In genomic region chr16:32663231-32663858, GRCm38 (mm10) we compare ENCODE assay signal across 10 mouse cellular contexts. TPM values are rescaled to one million over a fixed set of nuclear protein-coding genes. Genes with fewer than 3 reads are reported as not detected.
A peak's percentile ranks its signal among the peaks of the same experiment; 100 is the strongest.
DNase-seq lines count a peak whose midpoint lies in the region; ATAC-seq and TF ChIP-seq lines count a peak whose summit lies in the region.
"Had no signal": no experiment of that assay in that cellular context is flagged by ENCODE, and none has a peak within 500 bp of the region (broad histone marks: within the 10 kb centered on the region; RNA-seq: fewer than 3 reads in every experiment).

No protein-coding gene starts in this region.

- H3K4me3 ChIP-seq in lung, embryonic 15.5 days = no peak overlapping the region
- H3K4me3 ChIP-seq in hindbrain, embryonic 13.5 days = no peak overlapping the region
- H3K4me3 ChIP-seq in myocyte = no peak overlapping the region
- H3K4me3 ChIP-seq in kidney, embryonic 14.5 days (ENCODE audit: low read length) = no peak overlapping the region
- H3K4me3 ChIP-seq: heart, embryonic 15.5 days; limb, embryonic 13.5 days had no signal

- H3K36me3 ChIP-seq in lung, embryonic 15.5 days = 0 out of 2 replicates have a peak, but pooled peaks cover 4% of the 10 kb centered on the region
- H3K36me3 ChIP-seq in hindbrain, embryonic 13.5 days = peaks cover 11% of the 10 kb centered on the region; the same call in 1 of the 2 replicates
- no peaks in the 10 kb centered on the region for H3K36me3 ChIP-seq in myocyte (ENCODE audit: control insufficient read depth, insufficient read depth)
- peaks cover 3% of the 10 kb centered on the region; the same call in 1 of the 2 replicates for H3K36me3 ChIP-seq in kidney, embryonic 14.5 days (ENCODE audit: control insufficient read depth, insufficient read depth, low read length)
- H3K36me3 ChIP-seq: heart, embryonic 15.5 days had no signal

- no peak for ATAC-seq in lung, embryonic 15.5 days (ENCODE audit: borderline replicate concordance, extremely low read depth, low FRiP score, low TSS enrichment)
- no peak for ATAC-seq in hindbrain, embryonic 13.5 days (ENCODE audit: low FRiP score)
- no peak for ATAC-seq in kidney, embryonic 14.5 days (ENCODE audit: low FRiP score, low TSS enrichment)

- H3ac ChIP-seq in myocyte (ENCODE audit: control insufficient read depth, insufficient read length) = no peak overlapping the region

- no peak overlapping the region for H3K9ac ChIP-seq in lung, embryonic 15.5 days
- H3K9ac ChIP-seq in hindbrain, embryonic 13.5 days = peak overlapping the region; percentile 39
- no peak overlapping the region for H3K9ac ChIP-seq in kidney, embryonic 14.5 days (ENCODE audit: low read depth, low read length)
- H3K9ac ChIP-seq: heart, embryonic 15.5 days; limb, embryonic 13.5 days had no signal

- no peaks in the 10 kb centered on the region for H3K27me3 ChIP-seq in lung, embryonic 15.5 days
- no peaks in the 10 kb centered on the region for H3K27me3 ChIP-seq in hindbrain, embryonic 13.5 days
- no peaks in the 10 kb centered on the region for H3K27me3 ChIP-seq in myocyte (ENCODE audit: control insufficient read depth, insufficient read depth, insufficient read length)
- no peaks in the 10 kb centered on the region for H3K27me3 ChIP-seq in kidney, embryonic 14.5 days (ENCODE audit: control insufficient read depth, insufficient read depth, low read length)
- H3K27me3 ChIP-seq: heart, embryonic 15.5 days; limb, embryonic 13.5 days had no signal

- peaks cover 97% of the 10 kb centered on the region for H3K4me1 ChIP-seq in lung, embryonic 15.5 days
- H3K4me1 ChIP-seq in hindbrain, embryonic 13.5 days (replicated peaks) = peaks cover 92% of the 10 kb centered on the region
- H3K4me1 ChIP-seq in kidney, embryonic 14.5 days (ENCODE audit: control insufficient read depth, insufficient read depth, low read length) = peaks cover 49% of the 10 kb centered on the region

- no peaks in the 10 kb centered on the region for H3K9me3 ChIP-seq in lung, embryonic 15.5 days
- no peaks in the 10 kb centered on the region for H3K9me3 ChIP-seq in hindbrain, embryonic 13.5 days
- H3K9me3 ChIP-seq in kidney, embryonic 14.5 days (ENCODE audit: control insufficient read depth, low read length) = no peaks in the 10 kb centered on the region
- H3K9me3 ChIP-seq: heart, embryonic 15.5 days; limb, embryonic 13.5 days had no signal

- no peak for TF ChIP-seq POLR2A in myocyte (IDR thresholded peaks at IDR 0.05; ENCODE audit: insufficient read length, low read depth)

- H3K27ac ChIP-seq in lung, embryonic 15.5 days = 0 out of 2 replicates have a peak overlapping the region, but pooled peaks have one; percentile 30
- H3K27ac ChIP-seq in hindbrain, embryonic 13.5 days = peak overlapping the region; percentile 74
- no peak overlapping the region for H3K27ac ChIP-seq in kidney, embryonic 14.5 days (ENCODE audit: low read depth, low read length)
- H3K27ac ChIP-seq: heart, embryonic 15.5 days; kidney, postnatal 0 days; limb, embryonic 13.5 days had no signal

- DNase-seq in lung, postnatal 36 days = no peak
- DNase-seq in cerebellum, postnatal 14 days = peak; percentile 60 to 71
- no peak for DNase-seq in spleen, adult 12 weeks (ENCODE audit: low spot score)

- H3K79me2 ChIP-seq in myocyte (ENCODE audit: control insufficient read depth, insufficient read depth) = peaks cover 10% of the 10 kb centered on the region

- 69% methylated on average over 9 of the region's 9 CpGs for WGBS in lung, embryonic 15.5 days
- whole genome bisulfite sequencing in hindbrain, embryonic 13.5 days = 59% methylated on average over 9 of the region's 9 CpGs
- WGBS in kidney, embryonic 14.5 days = 80% methylated on average over 9 of the region's 9 CpGs

- no peak overlapping the region for H3K4me2 ChIP-seq in lung, embryonic 15.5 days
- peak overlapping the region; percentile 21 for H3K4me2 ChIP-seq in hindbrain, embryonic 13.5 days
- H3K4me2 ChIP-seq in myocyte (ENCODE audit: low read depth) = no peak overlapping the region
- no peak overlapping the region for H3K4me2 ChIP-seq in kidney, embryonic 14.5 days (replicated peaks; ENCODE audit: low read depth, low read length)
- H3K4me2 ChIP-seq: heart, embryonic 15.5 days; limb, embryonic 13.5 days had no signal

TF ChIP-seq in myocyte, 11 proteins besides CTCF, POLR2A, EP300 and RAD21:
- peak in 2 of 3 experiments; percentile 16 to 19 for TF ChIP-seq MYOG (IDR thresholded peaks at IDR 0.05; ENCODE audit: control insufficient read depth in 1 of 3, insufficient read depth in 1 of 3, insufficient read length in 2 of 3, low read depth in 2 of 3)
- TF ChIP-seq MYOD1 (IDR thresholded peaks at IDR 0.05; ENCODE audit: control insufficient read depth in 1 of 3, insufficient read length in 2 of 3, low read depth in 2 of 3) = peak in 1 of 3 experiments; percentile 41
- TF ChIP-seq REST (IDR thresholded peaks at IDR 0.05; ENCODE audit: insufficient read depth, insufficient read length) = no peak

RNA-seq across cellular contexts. Expression of gene Tnk2, which starts 19.7 kb away (rescaled TPM):
- polyA plus RNA-seq in lung, embryonic 15.5 days (2015; fragmentation: Nextera tagmentation; extraction: Ambion mirVana) = 17.2 and 17.6 TPM in 2 replicates
- polyA plus RNA-seq in hindbrain, embryonic 13.5 days (2015; fragmentation: Nextera tagmentation; extraction: Ambion mirVana) = 18.0 and 19.1 TPM in 2 replicates
- polyA plus RNA-seq in myocyte (2012; fragmentation: generic; extraction: Trizol) = 35.0 TPM
- 10.7 and 11.0 TPM in 2 replicates for polyA plus RNA-seq in kidney, embryonic 14.5 days (2014; fragmentation: Nextera tagmentation; extraction: Ambion mirVana)

RNA-seq across cellular contexts. Expression of gene Tfrc, which starts 54.6 kb away (rescaled TPM):
- polyA plus RNA-seq in lung, embryonic 15.5 days (2015; fragmentation: Nextera tagmentation; extraction: Ambion mirVana) = 50.5 and 53.8 TPM in 2 replicates
- 32.6 and 44.3 TPM in 2 replicates for polyA plus RNA-seq in hindbrain, embryonic 13.5 days (2015; fragmentation: Nextera tagmentation; extraction: Ambion mirVana)
- polyA plus RNA-seq in myocyte (2012; fragmentation: generic; extraction: Trizol) = 55.4 TPM
- 38.1 and 62.0 TPM in 2 replicates for polyA plus RNA-seq in kidney, embryonic 14.5 days (2014; fragmentation: Nextera tagmentation; extraction: Ambion mirVana)

Comparison
In these comparisons a context has a peak if more than half of its experiments do, and no peak if none do; other contexts are left out.
1. DNase-seq: peak in cerebellum, postnatal 14 days (2 of 2); none in lung, postnatal 36 days (single experiment) and spleen, adult 12 weeks (single experiment).